Mouse (Mus musculus): ENCODE data around the gene Ccnyl1. TPM values are rescaled to one million over a fixed set of nuclear protein-coding genes. Genes with fewer than 3 reads are reported as not detected.

The Ccnyl1 gene
- polyA plus RNA-seq, 1 experiment from 2014 or later, result 10.7 TPM

GRCm38 (mm10) chr1:64732161-64732560 is 41.9 kb downstream of the Ccnyl1 start:
- Histone ChIP-seq H3K9me3 (ENCODE audit: control insufficient read depth, low read length) (no peaks in the 10 kb centered on the region), H3K4me1 (ENCODE audit: control insufficient read depth, insufficient read depth, low read length) (peaks cover 12% of the 10 kb centered on the region), H3K9ac (ENCODE audit: low read length) (no peak overlapping the region), H3K4me2 (ENCODE audit: low read depth, severe bottlenecking) (no peak overlapping the region), H3K4me3 (ENCODE audit: low read depth, low read length) (no peak overlapping the region), H3K27me3 (ENCODE audit: control insufficient read depth, insufficient read depth, low read length) (peaks cover 48% of the 10 kb centered on the region), H3K27ac (replicated peaks; ENCODE audit: low read depth, low read length) (no peak overlapping the region), H3K36me3 (ENCODE audit: control insufficient read depth, insufficient read depth, low read length) (no peaks in the 10 kb centered on the region)
- 41% methylated on average over 10 of the region's 10 CpGs for WGBS
- DNase-seq (ENCODE audit: low spot score) (no peak), ATAC-seq (ENCODE audit: insufficient number of reproducible peaks, low FRiP score, low TSS enrichment, low read depth) (no peak)

- Histone ChIP-seq H3K9ac (ENCODE audit: low read length) (no peak overlapping the region), H3K4me1 (ENCODE audit: control insufficient read depth, insufficient read depth, low read length) (peaks cover 12% of the 10 kb centered on the region), H3K27me3 (ENCODE audit: control insufficient read depth, insufficient read depth, low read length) (peaks cover 50% of the 10 kb centered on the region), H3K4me3 (ENCODE audit: low read depth, low read length) (no peak overlapping the region), H3K9me3 (ENCODE audit: control insufficient read depth, low read length) (no peaks in the 10 kb centered on the region), H3K27ac (replicated peaks; ENCODE audit: low read depth, low read length) (no peak overlapping the region), H3K36me3 (ENCODE audit: control insufficient read depth, insufficient read depth, low read length) (no peaks in the 10 kb centered on the region), H3K4me2 (ENCODE audit: low read depth, severe bottlenecking) (no peak overlapping the region)
- no peak for ATAC-seq (ENCODE audit: insufficient number of reproducible peaks, low FRiP score, low TSS enrichment, low read depth)
- DNase-seq (ENCODE audit: low spot score), result no peak
- 55% methylated on average over 7 of the region's 7 CpGs for WGBS
Observed at GRCm38 (mm10) chr1:64732637-64733200, 42.5 kb downstream of the Ccnyl1 start.

GRCm38 (mm10) chr1:64733453-64734245 is 43.4 kb downstream of the Ccnyl1 start:
- H3K9me3 ChIP-seq (ENCODE audit: control insufficient read depth, low read length), result no peaks in the 10 kb centered on the region
- no peak for ATAC-seq (ENCODE audit: insufficient number of reproducible peaks, low FRiP score, low TSS enrichment, low read depth)
- DNase-seq (ENCODE audit: low spot score), result no peak
- H3K27me3 ChIP-seq (ENCODE audit: control insufficient read depth, insufficient read depth, low read length), result peaks cover 50% of the 10 kb centered on the region
- peaks cover 18% of the 10 kb centered on the region for H3K4me1 ChIP-seq (ENCODE audit: control insufficient read depth, insufficient read depth, low read length)
- WGBS, result 19% methylated on average over 11 of the region's 11 CpGs
- no peak overlapping the region for H3K9ac ChIP-seq (ENCODE audit: low read length)
- H3K27ac ChIP-seq (replicated peaks; ENCODE audit: low read depth, low read length), result no peak overlapping the region
- no peaks in the 10 kb centered on the region for H3K36me3 ChIP-seq (ENCODE audit: control insufficient read depth, insufficient read depth, low read length)
- H3K4me3 ChIP-seq (ENCODE audit: low read depth, low read length), result no peak overlapping the region
- H3K4me2 ChIP-seq (ENCODE audit: low read depth, severe bottlenecking), result no peak overlapping the region

GRCm38 (mm10) chr1:64734771-64735750 is 44.8 kb downstream of the Ccnyl1 start:
- Histone ChIP-seq H3K27me3 (ENCODE audit: control insufficient read depth, insufficient read depth, low read length) (peaks cover 50% of the 10 kb centered on the region), H3K4me2 (ENCODE audit: low read depth, severe bottlenecking) (peak overlapping the region; percentile 92), H3K9me3 (ENCODE audit: control insufficient read depth, low read length) (no peaks in the 10 kb centered on the region), H3K9ac (ENCODE audit: low read length) (no peak overlapping the region), H3K36me3 (ENCODE audit: control insufficient read depth, insufficient read depth, low read length) (no peaks in the 10 kb centered on the region), H3K4me1 (ENCODE audit: control insufficient read depth, insufficient read depth, low read length) (peaks cover 19% of the 10 kb centered on the region), H3K27ac (replicated peaks; ENCODE audit: low read depth, low read length) (no peak overlapping the region), H3K4me3 (ENCODE audit: low read depth, low read length) (peak overlapping the region; percentile 60)
- ATAC-seq (ENCODE audit: insufficient number of reproducible peaks, low FRiP score, low TSS enrichment, low read depth), result no peak
- peak; percentile 63 for DNase-seq (ENCODE audit: low spot score)
- 38% methylated on average over 58 of the region's 58 CpGs for WGBS

GRCm38 (mm10) chr1:64735781-64736680 is 45.8 kb downstream of the Ccnyl1 start:
- no peaks in the 10 kb centered on the region for H3K36me3 ChIP-seq (ENCODE audit: control insufficient read depth, insufficient read depth, low read length)
- 0 out of 2 replicates have a peak overlapping the region, but pooled peaks have one; percentile 37 for H3K9ac ChIP-seq (ENCODE audit: low read length)
- H3K27ac ChIP-seq (replicated peaks; ENCODE audit: low read depth, low read length), result no peak overlapping the region
- peaks cover 50% of the 10 kb centered on the region for H3K27me3 ChIP-seq (ENCODE audit: control insufficient read depth, insufficient read depth, low read length)
- ATAC-seq (ENCODE audit: insufficient number of reproducible peaks, low FRiP score, low TSS enrichment, low read depth) (0 out of 2 replicates have a peak, but pooled peaks have one; percentile 1), DNase-seq (ENCODE audit: low spot score) (peak; percentile 72)
- peaks cover 19% of the 10 kb centered on the region for H3K4me1 ChIP-seq (ENCODE audit: control insufficient read depth, insufficient read depth, low read length)
- peak overlapping the region; percentile 92 for H3K4me2 ChIP-seq (ENCODE audit: low read depth, severe bottlenecking)
- 9% methylated on average over 70 of the region's 75 CpGs for WGBS
- no peaks in the 10 kb centered on the region for H3K9me3 ChIP-seq (ENCODE audit: control insufficient read depth, low read length)
- peak overlapping the region; percentile 60 for H3K4me3 ChIP-seq (ENCODE audit: low read depth, low read length)

- under 1% methylated on average over 53 of the region's 56 CpGs for WGBS
- DNase-seq (ENCODE audit: low spot score) (peak; percentile 69), ATAC-seq (ENCODE audit: insufficient number of reproducible peaks, low FRiP score, low TSS enrichment, low read depth) (no peak)
- Histone ChIP-seq H3K27me3 (ENCODE audit: control insufficient read depth, insufficient read depth, low read length) (peaks cover 47% of the 10 kb centered on the region), H3K9me3 (ENCODE audit: control insufficient read depth, low read length) (no peaks in the 10 kb centered on the region), H3K36me3 (ENCODE audit: control insufficient read depth, insufficient read depth, low read length) (no peaks in the 10 kb centered on the region), H3K9ac (ENCODE audit: low read length) (peak overlapping the region; percentile 56), H3K4me1 (ENCODE audit: control insufficient read depth, insufficient read depth, low read length) (peaks cover 19% of the 10 kb centered on the region), H3K4me3 (ENCODE audit: low read depth, low read length) (peak overlapping the region; percentile 60), H3K27ac (replicated peaks; ENCODE audit: low read depth, low read length) (no peak overlapping the region), H3K4me2 (ENCODE audit: low read depth, severe bottlenecking) (peak overlapping the region; percentile 92)
Observed at GRCm38 (mm10) chr1:64736681-64737501, 46.6 kb downstream of the Ccnyl1 start.

- Histone ChIP-seq H3K9me3 (ENCODE audit: control insufficient read depth, low read length) (no peaks in the 10 kb centered on the region), H3K36me3 (ENCODE audit: control insufficient read depth, insufficient read depth, low read length) (no peaks in the 10 kb centered on the region), H3K27ac (replicated peaks; ENCODE audit: low read depth, low read length) (no peak within 1 kb of the TSS), H3K9ac (ENCODE audit: low read length) (peak within 1 kb of the TSS; percentile 56), H3K4me3 (ENCODE audit: low read depth, low read length) (peak within 1 kb of the TSS; percentile 60), H3K4me2 (ENCODE audit: low read depth, severe bottlenecking) (peak within 1 kb of the TSS; percentile 92), H3K27me3 (ENCODE audit: control insufficient read depth, insufficient read depth, low read length) (peaks cover 42% of the 10 kb centered on the region), H3K4me1 (ENCODE audit: control insufficient read depth, insufficient read depth, low read length) (peaks cover 19% of the 10 kb centered on the region)
- ATAC-seq (ENCODE audit: insufficient number of reproducible peaks, low FRiP score, low TSS enrichment, low read depth) (peak; percentile 96), DNase-seq (ENCODE audit: low spot score) (peak; percentile 93)
- WGBS, result 0% methylated on average over 68 of the region's 73 CpGs
Observed at GRCm38 (mm10) chr1:64737502-64738179, 47.4 kb downstream of the Ccnyl1 start, which contains the start of gene Fzd5. Fzd5 (minus strand) TSS chr1:64737751.

Data from limb, embryonic 11.5 days (tissue).